Mouse (Mus musculus) MEL (cell line): ENCODE measurements around the gene Zhx3.

Source experiments
- CHD1 ChIP-seq: IDR thresholded peaks from 2 replicates; pipeline ENCODE4 v1.6.1; 2012; ENCODE audit warnings: low read depth, mild to moderate bottlenecking, inconsistent platforms, low read length, improper control_type of control experiment
- CTCF ChIP-seq, 3 experiments: IDR thresholded peaks in 2 of 3; conservative IDR thresholded peaks in 1 of 3; 2 replicates each; pipeline ENCODE4 v1.5.1; 2011 to 2012; ENCODE audit warnings: low read length in 3 of 3, low read depth in 2 of 3, mild to moderate bottlenecking in 2 of 3, improper control_type of control experiment in 1 of 3, inconsistent platforms in 1 of 3, mixed read lengths in 1 of 3, moderate library complexity in 1 of 3; ENCODE audit not compliant: control insufficient read depth in 1 of 3, insufficient read depth in 1 of 3, poor library complexity in 1 of 3, severe bottlenecking in 1 of 3
- E2F4 ChIP-seq: IDR thresholded peaks from 2 replicates; pipeline ENCODE4 v1.6.1; 2011; ENCODE audit warnings: low read depth, low read length, improper control_type of control experiment, borderline replicate concordance
- ETS1 ChIP-seq: IDR thresholded peaks from 2 replicates; pipeline ENCODE4 v1.6.1; 2012; ENCODE audit warnings: low read depth, mild to moderate bottlenecking, inconsistent platforms, low read length, improper control_type of control experiment, moderate library complexity
- GATA1 ChIP-seq: IDR thresholded peaks from 2 replicates; pipeline ENCODE4 v1.6.1; 2011; ENCODE audit warnings: low read depth, low read length, improper control_type of control experiment
- HCFC1 ChIP-seq: IDR thresholded peaks from 2 replicates; pipeline ENCODE4 v1.6.1; 2012; ENCODE audit warnings: low read depth, mild to moderate bottlenecking, inconsistent platforms, low read length, improper control_type of control experiment, moderate library complexity
- JUND ChIP-seq: IDR thresholded peaks from 2 replicates; pipeline ENCODE4 v1.6.1; 2011; ENCODE audit warnings: low read depth, mild to moderate bottlenecking, improper control_type of control experiment, low read length
- KAT2A ChIP-seq: conservative IDR thresholded peaks from 2 replicates; pipeline ENCODE4 v1.6.1; 2012; ENCODE audit warnings: low read depth, low read length, improper control_type of control experiment, inconsistent platforms
- MYC ChIP-seq: IDR thresholded peaks from 2 replicates; pipeline ENCODE4 v1.6.1; 2011; ENCODE audit warnings: low read depth, mild to moderate bottlenecking, low read length, improper control_type of control experiment, moderate library complexity
- POLR2A ChIP-seq, 2 experiments: IDR thresholded peaks; 2 replicates each; pipeline ENCODE4 v1.6.1; 2011 to 2012; ENCODE audit warnings: low read length in 2 of 2, mild to moderate bottlenecking in 2 of 2, control low read depth in 1 of 2, improper control_type of control experiment in 1 of 2, low read depth in 1 of 2, moderate library complexity in 1 of 2; ENCODE audit not compliant: control insufficient read depth in 1 of 2, insufficient read depth in 1 of 2, poor library complexity in 1 of 2
- SMC3 ChIP-seq: IDR thresholded peaks from 2 replicates; pipeline ENCODE4 v1.6.1; 2011; ENCODE audit warnings: low read depth, low read length, improper control_type of control experiment
- TCF12 ChIP-seq: IDR thresholded peaks from 2 replicates; pipeline ENCODE4 v1.6.1; 2014; ENCODE audit warnings: low read depth, mild to moderate bottlenecking, inconsistent platforms, low read length, improper control_type of control experiment, moderate library complexity
- ZNF384 ChIP-seq: IDR thresholded peaks from 2 replicates; pipeline ENCODE4 v1.6.1; 2012; ENCODE audit warnings: low read depth, mild to moderate bottlenecking, inconsistent platforms, low read length, improper control_type of control experiment

GRCm38 (mm10) chr2:160718811-160719210, 154.0 kb downstream of the Zhx3 start:
- TF ChIP-seq MYC, result no peak
- no peak for TF ChIP-seq GATA1
- no peak for TF ChIP-seq CTCF (IDR thresholded peaks at IDR 0.05 in 2 of 3, conservative IDR thresholded peaks at IDR 0.05 in 1 of 3; ENCODE audit: control insufficient read depth in 1 of 3, insufficient read depth in 1 of 3, low read depth in 2 of 3, low read length in 3 of 3, poor library complexity in 1 of 3, severe bottlenecking in 1 of 3)
- TF ChIP-seq CHD1, result no peak
- TF ChIP-seq HCFC1, result no peak
- TF ChIP-seq TCF12, result no peak
- TF ChIP-seq ZNF384, result no peak
- TF ChIP-seq JUND, result no peak
- TF ChIP-seq KAT2A, result no peak
- TF ChIP-seq POLR2A (IDR thresholded peaks at IDR 0.05; ENCODE audit: control insufficient read depth in 1 of 2, insufficient read depth in 1 of 2, low read depth in 1 of 2, low read length in 2 of 2, poor library complexity in 1 of 2), result no peak
- TF ChIP-seq SMC3, result no peak
- TF ChIP-seq E2F4, result no peak
- no peak for TF ChIP-seq ETS1
